Mouse (Mus musculus) megakaryocyte progenitor cell, adult 5-6 weeks (primary cell): ENCODE results near the gene Sec14l1. TPM values are rescaled to one million over a fixed set of nuclear protein-coding genes. Genes with fewer than 3 reads are reported as not detected.
A peak's percentile ranks its signal among the peaks of the same experiment; 100 is the strongest.

Experiments used
- ATAC-seq: replicated peaks from 2 replicates; pipeline ENCODE4 v1.8.0; 2016; ENCODE audit warnings: mild to moderate bottlenecking, moderate TSS enrichment, inconsistent platforms; ENCODE audit not compliant: poor library complexity
- total RNA-seq, 2 experiments: library from RNA; stranded (forward) in 1 of 2; stranded (reverse) in 1 of 2; fragments of 157-497, 149-512 nt in 1 of 2; fragments of 200-1000 nt in 1 of 2; gene quantifications; 2 replicates each; pipeline versions ENCODE4 v1.2.3 to v1.2.4; 2015 to 2017

Sec14l1 gene
- total RNA-seq, 2 experiments from 2014 or later = 9.8 to 12.9 TPM

- ATAC-seq = no peak
Observed at GRCm38 (mm10) chr11:117150467-117150966, 35.5 kb downstream of the Sec14l1 start.

- no peak for ATAC-seq
Observed at GRCm38 (mm10) chr11:117151461-117151860, 36.5 kb downstream of the Sec14l1 start.

DNA sequence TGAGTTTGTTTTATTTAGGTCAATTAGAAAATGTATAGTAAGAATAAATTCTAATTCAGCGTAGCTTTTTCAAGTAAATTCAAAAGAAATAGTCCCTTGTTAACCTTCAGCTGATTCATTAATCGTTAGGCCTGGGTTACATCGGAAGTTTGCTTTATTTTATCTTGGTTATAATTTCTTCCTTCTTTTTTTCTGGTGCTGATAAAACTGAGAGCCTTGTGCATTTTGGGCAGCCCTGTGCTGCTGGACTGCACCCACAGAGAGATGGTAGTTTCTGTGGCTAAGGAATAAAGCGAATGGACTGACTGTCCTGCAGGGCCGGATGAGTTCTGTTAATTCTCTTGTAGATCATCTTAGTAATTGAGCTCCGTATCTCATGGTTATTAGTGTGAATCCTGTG lies 37.6 kb downstream of the Sec14l1 start:
- ATAC-seq = no peak

GRCm38 (mm10) chr11:117153553-117153952 lies 38.6 kb downstream of the Sec14l1 start:
- no peak for ATAC-seq

DNA sequence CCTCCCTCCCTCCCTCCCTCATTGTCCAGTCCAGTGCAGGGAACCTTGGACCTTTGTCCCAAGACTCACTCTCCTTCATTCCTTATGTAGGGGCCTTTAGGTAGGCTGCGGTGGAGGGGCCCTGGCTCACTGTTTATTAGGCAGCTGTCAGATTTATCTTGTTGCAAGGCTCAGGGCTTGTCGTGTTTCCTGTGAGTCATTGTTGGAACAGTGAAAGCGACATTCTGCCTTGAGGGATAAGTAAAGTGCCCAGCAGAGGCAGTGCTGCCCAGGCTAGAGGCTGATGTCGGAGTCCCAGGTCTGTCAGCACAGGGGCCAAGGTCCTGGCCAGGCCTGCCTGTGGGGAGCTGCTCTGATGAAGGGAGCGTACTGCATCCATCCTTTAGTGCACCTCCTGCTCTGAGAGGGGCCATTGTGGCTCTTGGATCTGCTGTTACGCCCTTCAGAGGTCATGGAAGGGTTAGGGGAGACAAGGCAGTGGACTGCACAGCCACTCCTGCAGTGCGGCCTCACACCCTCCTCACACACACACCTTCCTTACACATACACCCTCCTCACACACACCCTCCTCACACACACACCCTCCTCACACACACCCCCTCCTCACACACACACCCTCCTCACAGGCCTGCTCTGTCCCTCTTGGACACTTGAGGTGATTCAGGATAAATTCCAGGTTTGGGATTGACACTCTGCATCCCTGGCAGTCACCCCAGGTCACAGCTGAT lies 39.3 kb downstream of the Sec14l1 start:
- ATAC-seq = no peak

DNA sequence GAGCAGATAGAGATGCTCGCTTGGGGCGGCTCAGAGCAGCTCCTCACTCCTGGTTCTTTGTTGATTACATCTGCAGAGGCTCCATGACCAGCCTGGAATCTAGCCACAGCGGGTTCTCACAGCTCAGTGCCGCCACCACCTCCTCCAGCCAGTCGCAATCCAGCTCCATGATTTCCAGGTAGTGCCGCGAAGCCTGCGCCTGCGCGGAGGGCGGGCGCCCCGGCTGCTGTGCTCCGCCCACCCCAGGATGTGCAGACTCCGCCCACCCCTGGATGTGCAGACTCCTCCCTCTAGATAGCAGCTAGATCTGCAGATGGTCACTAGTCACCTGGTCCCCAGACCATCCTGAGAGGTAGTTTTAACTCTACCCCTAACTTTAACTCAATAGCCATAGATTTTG lies 41.8 kb downstream of the Sec14l1 start:
- no peak for ATAC-seq

DNA sequence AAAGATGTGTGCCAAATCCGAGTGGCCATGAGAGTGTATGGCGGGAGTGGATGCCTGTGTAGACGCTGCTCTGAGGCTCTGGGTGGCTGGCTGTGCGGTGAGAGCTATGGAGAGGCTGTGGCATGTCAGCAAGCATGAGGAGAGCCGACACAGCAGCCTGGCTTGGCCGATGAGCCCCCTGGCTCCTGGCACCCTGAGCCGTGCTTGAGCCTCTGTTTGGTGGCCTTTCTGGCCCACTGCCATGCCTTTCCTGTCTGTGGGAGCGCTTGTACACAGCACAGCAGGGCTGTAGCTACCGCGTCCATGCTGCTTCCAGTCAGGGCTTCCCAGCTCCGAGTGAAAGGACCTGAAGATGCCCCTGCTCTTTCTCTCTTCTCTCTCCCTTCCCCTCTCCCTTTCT lies 43.4 kb downstream of the Sec14l1 start:
- no peak for ATAC-seq

GRCm38 (mm10) chr11:117159257-117159945 lies 44.4 kb downstream of the Sec14l1 start:
- no peak for ATAC-seq

DNA sequence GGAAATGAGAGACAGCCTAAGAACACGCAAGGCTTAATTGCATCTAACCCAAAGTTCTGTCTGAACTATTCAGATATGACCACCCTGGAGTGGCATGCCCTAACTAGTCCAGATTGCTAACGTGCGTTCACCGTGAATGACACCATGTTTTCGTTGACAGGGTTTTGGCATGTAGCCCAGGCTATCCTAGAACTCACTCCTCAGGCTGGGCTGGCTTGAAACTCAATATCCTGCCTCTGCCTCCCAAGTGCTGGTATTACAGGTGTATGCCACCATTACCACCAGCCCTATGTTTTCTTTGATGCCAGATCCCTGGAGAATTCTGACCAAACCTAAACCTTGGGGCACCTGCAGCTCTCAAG lies 45.0 kb downstream of the Sec14l1 start:
- ATAC-seq = no peak

GRCm38 (mm10) chr11:117160791-117161190 lies 45.8 kb downstream of the Sec14l1 start:
- ATAC-seq = no peak

GRCm38 (mm10) chr11:117161574-117161973 lies 46.6 kb downstream of the Sec14l1 start:
- ATAC-seq = no peak

- no peak for ATAC-seq
Observed at GRCm38 (mm10) chr11:117163098-117163497, 48.1 kb downstream of the Sec14l1 start.

DNA sequence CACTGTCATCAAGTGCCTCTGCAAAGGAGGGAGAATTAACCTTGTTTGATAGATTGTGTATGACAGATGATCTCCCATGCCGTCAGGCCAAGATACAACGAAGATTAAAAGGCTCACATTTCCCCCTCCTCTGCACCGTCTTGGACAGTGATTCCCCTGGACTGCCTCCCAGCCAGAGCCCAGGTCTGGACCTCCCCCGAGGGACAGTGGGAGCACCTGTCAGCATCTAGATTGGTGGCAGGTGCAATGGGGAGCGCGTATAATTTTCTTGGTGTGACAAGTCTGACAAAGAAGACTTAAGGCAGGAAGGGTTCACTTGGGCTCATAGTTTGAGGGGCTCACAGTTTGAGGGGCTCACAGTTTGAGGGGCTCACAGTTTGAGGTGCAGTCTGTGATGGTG lies 48.8 kb downstream of the Sec14l1 start:
- no peak for ATAC-seq

DNA sequence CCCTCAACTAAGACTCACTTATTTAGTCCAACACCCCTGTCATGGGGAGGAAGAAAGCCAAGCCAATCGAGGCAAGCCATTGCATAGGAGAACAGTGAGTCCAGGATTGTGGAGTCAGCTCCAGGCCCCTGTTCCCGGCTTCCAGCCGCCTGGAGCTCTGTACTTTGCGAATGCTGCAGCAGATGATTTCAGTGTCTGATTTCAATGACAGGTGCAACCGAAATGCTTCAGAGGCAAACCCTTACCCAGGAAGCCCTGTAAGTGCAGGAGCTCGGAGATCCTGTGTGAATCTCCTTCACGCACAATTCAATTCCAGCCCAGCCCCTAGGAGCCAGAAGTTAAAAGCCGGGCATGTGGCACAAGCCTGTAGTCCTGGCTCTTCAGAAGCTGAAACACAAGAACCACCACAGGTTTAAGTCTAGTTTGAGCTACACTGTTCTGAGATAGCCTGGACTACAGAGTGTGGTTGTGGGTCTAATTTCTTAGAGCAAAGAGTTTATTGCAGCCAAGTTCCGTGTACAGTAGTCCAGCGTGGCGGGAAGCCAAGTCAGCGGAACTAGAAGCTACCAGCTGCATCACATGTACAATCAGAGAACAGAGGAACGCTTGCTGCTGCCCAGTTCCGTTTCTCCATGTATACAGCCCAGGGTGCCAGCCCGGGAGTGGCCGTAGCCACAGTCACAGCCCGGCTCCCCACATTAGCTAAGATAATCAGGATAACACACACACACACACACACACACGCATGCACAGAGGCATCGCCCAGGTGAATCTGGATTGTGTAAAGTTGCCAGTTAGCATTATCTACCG lies 53.5 kb downstream of the Sec14l1 start:
- no peak for ATAC-seq

- no peak for ATAC-seq
Observed at GRCm38 (mm10) chr11:117169088-117169635, 54.2 kb downstream of the Sec14l1 start.

GRCm38 (mm10) chr11:117169801-117170565 lies 55.0 kb downstream of the Sec14l1 start:
- ATAC-seq = no peak

- no peak for ATAC-seq
Observed at GRCm38 (mm10) chr11:117174098-117174892, 59.3 kb downstream of the Sec14l1 start.

DNA sequence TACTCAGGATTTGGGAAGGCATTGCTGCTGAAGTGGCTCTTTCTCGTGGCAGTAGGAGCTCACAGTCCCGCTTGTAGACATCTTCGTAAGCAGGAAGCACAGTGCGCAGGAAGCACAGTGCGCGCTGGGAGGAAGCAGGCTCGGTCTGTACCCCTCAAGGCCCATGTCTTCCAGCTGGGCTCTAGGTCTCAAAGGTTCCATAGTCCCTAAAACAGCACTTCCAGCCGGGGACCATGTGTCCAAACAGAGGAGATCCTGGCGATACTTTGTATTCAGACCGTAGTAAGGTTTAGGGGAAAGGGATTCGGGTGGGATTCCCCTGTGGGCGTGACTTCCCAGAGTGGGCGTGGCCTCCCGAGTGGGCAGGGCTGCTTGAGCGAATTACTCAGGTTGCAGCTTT lies 60.0 kb downstream of the Sec14l1 start:
- ATAC-seq = no peak; the same call in 1 of the 2 replicates

- ATAC-seq = no peak
Observed at GRCm38 (mm10) chr11:117175472-117175871, 60.5 kb downstream of the Sec14l1 start.

DNA sequence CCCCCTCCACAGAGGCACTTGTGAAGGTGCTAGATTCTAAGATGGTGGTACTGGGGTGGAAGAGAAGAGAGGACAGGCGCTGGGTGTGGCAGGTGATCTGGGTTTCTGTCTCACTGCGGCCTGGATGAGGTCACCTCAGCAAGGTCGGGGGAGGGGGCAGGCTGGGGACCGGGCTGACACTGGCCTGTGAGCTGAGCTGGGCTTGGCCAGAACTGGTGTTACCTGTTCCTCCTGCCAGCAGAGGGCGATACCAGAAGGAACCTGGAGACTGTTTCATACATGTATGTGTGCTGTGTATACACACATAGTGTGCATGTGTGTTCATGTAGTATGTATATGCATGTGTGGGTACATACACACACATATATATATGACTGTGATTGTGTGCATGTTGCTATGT lies 61.3 kb downstream of the Sec14l1 start:
- ATAC-seq = peak; percentile 67
